Mouse (Mus musculus) G1E (cell line): ENCODE results near the gene Trim65.

Source experiments
- CTCF ChIP-seq: IDR thresholded peaks from 2 replicates; pipeline ENCODE4 v1.5.1; 2012; ENCODE audit warnings: low read depth, low read length, inconsistent platforms, mixed read lengths
- POLR2AphosphoS5 ChIP-seq: IDR thresholded peaks from 2 replicates; pipeline ENCODE4 v1.6.1; 2012; ENCODE audit warnings: low read depth, low read length, inconsistent platforms; ENCODE audit not compliant: insufficient replicate concordance

- TF ChIP-seq CTCF (no peak), POLR2AphosphoS5 (no peak)
Measured at GRCm38 (mm10) chr11:116143468-116143867, 12.5 kb upstream of the Trim65 start.
